Mouse (Mus musculus): ENCODE data around the gene Fntb.

DNA sequence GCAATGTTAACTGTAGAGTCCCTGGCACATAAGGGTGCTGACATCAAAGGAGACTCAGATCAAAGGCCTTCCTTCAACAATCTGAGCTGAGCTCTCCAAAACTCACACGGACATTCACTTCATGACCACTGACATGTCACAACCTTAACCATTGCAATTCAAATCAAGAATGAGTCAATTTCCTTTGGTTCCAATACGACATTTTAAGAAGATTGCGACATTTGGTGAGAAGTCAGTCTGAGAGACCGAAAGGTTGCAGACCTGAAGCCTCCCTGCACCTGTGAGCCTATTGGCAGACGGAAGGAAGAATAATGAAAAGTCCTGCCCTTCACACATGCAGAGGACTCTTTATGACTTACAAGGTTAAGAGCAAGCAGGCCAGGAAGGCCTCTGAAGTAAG is 184.9 kb downstream of the Fntb start:
- TF ChIP-seq CTCF (IDR thresholded peaks at IDR 0.05; ENCODE audit: insufficient read depth, low read length) = no peak
- no peak for TF ChIP-seq POLR2A (IDR thresholded peaks at IDR 0.05; ENCODE audit: borderline replicate concordance, extremely low read depth, low read depth, low read length)
